Mouse (Mus musculus) CH12.LX (cell line): ENCODE measurements around the gene Srsf2.

Experiments used
- CHD2 ChIP-seq: IDR thresholded peaks from 2 replicates; pipeline ENCODE4 v1.6.1; 2011; ENCODE audit warnings: low read length, improper control_type of control experiment
- CTCF ChIP-seq, 2 experiments: IDR thresholded peaks in 1 of 2; conservative IDR thresholded peaks in 1 of 2; 2 replicates each; pipeline ENCODE4 v1.5.1; 2011 to 2012; ENCODE audit warnings: low read depth in 2 of 2, low read length in 2 of 2, improper control_type of control experiment in 1 of 2, inconsistent platforms in 1 of 2, mild to moderate bottlenecking in 1 of 2, moderate library complexity in 1 of 2
- KAT2A ChIP-seq: IDR thresholded peaks from 2 replicates; pipeline ENCODE4 v1.6.1; 2012; ENCODE audit warnings: low read length, improper control_type of control experiment, inconsistent platforms; ENCODE audit not compliant: insufficient replicate concordance
- POLR2A ChIP-seq: IDR thresholded peaks from 2 replicates; pipeline ENCODE4 v1.6.1; 2011; ENCODE audit warnings: low read depth, mild to moderate bottlenecking, improper control_type of control experiment, low read length
- SMC3 ChIP-seq: IDR thresholded peaks from 2 replicates; pipeline ENCODE4 v1.6.1; 2011; ENCODE audit warnings: low read depth, low read length, improper control_type of control experiment
- ZC3H11A ChIP-seq: IDR thresholded peaks from 2 replicates; pipeline ENCODE4 v1.6.1; 2012; ENCODE audit warnings: low read depth, mild to moderate bottlenecking, inconsistent platforms, low read length, improper control_type of control experiment
- ZNF384 ChIP-seq: IDR thresholded peaks from 2 replicates; pipeline ENCODE4 v1.6.1; 2012; ENCODE audit warnings: low read depth, low read length, improper control_type of control experiment, inconsistent platforms

DNA sequence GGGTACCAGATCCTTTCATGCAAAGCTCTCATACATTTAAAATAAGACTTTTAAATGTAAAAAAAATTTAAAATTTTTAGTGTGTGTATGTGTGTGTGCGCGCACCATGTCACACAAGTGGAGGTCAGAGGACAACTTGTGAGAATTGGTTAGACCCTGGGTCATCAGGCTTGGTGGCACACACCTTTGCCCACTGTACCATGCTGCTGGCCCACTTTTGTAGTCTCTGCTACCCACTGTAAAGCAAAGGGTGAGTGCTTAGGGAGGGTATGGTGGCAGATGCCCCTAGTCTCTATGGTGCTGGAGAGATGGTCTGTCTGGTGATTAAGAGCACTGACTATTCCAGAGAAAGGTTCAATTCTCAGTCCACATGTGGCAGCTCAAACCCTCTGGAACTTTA is 29.6 kb downstream of the Srsf2 start:
- TF ChIP-seq KAT2A (no peak), CTCF (conservative IDR thresholded peaks at IDR 0.05 in 1 of 2, IDR thresholded peaks at IDR 0.05 in 1 of 2; ENCODE audit: low read depth in 2 of 2, low read length in 2 of 2) (no peak), POLR2A (no peak), CHD2 (no peak), ZNF384 (no peak), ZC3H11A (no peak), SMC3 (no peak)
